Mouse (Mus musculus) neural tube, embryonic 14.5 days (tissue): ENCODE measurements at regions not wholly inside any gene's neighbourhood (a gene's known extent, or its start where the extent isn't known, plus 50 kb on each side); places are given as distances from the start of the nearest gene placed in this dataset.

Source experiments
- ATAC-seq: fragments of 200-750 bp; cut with Nextera tagmentation; 2 replicates; pipeline ENCODE4 v1.8.0; 2017; ENCODE audit warnings: low read depth, mild to moderate bottlenecking, moderate TSS enrichment, moderate library complexity
- H3K27ac ChIP-seq: fragments of 300-500 bp; sonication (generic); 2 replicates; pipeline ENCODE4 v1.5.1; 2014; ENCODE audit warnings: low read depth, mild to moderate bottlenecking, control low read depth, low read length, moderate library complexity, mixed read lengths
- H3K27me3 ChIP-seq: fragments of 300-500 bp; sonication (generic); 2 replicates; pipeline ENCODE4 v1.6.1; 2014; ENCODE audit warnings: low read length; ENCODE audit not compliant: control insufficient read depth, insufficient read depth
- H3K36me3 ChIP-seq: fragments of 300-500 bp; sonication (generic); 2 replicates; pipeline ENCODE4 v1.6.1; 2014; ENCODE audit warnings: low read length, mixed read lengths; ENCODE audit not compliant: control insufficient read depth, insufficient read depth
- H3K4me1 ChIP-seq: fragments of 300-500 bp; sonication (generic); 2 replicates; pipeline ENCODE4 v1.6.1; 2014; ENCODE audit warnings: low read length; ENCODE audit not compliant: control insufficient read depth, insufficient read depth
- H3K4me2 ChIP-seq: fragments of 300-500 bp; sonication (generic); 2 replicates; pipeline ENCODE4 v1.6.1; 2014; ENCODE audit warnings: mild to moderate bottlenecking, low read depth, low read length, control low read depth
- H3K4me3 ChIP-seq: fragments of 300-500 bp; sonication (generic); 2 replicates; pipeline ENCODE4 v1.5.1; 2014; ENCODE audit warnings: low read depth, low read length, control low read depth, mixed read lengths
- H3K9ac ChIP-seq: fragments of 300-500 bp; sonication (generic); replicated peaks from 2 replicates; pipeline ENCODE4 v1.6.1; 2014; ENCODE audit warnings: low read depth, mild to moderate bottlenecking, control low read depth, low read length, mixed read lengths
- H3K9me3 ChIP-seq: fragments of 300-500 bp; sonication (generic); 2 replicates; pipeline ENCODE4 v1.6.1; 2016; ENCODE audit warnings: low read length; ENCODE audit not compliant: control insufficient read depth
- WGBS: fragments of 180-500 bp; shearing (Covaris S2); extraction: QIAGEN DNeasy Blood & Tissue Kit; methylation state at CpG from one replicate; pipeline ENCODE4 v1.1.7; 2014; 5-methylcytosine and 5-hydroxymethylcytosine counted together

DNA sequence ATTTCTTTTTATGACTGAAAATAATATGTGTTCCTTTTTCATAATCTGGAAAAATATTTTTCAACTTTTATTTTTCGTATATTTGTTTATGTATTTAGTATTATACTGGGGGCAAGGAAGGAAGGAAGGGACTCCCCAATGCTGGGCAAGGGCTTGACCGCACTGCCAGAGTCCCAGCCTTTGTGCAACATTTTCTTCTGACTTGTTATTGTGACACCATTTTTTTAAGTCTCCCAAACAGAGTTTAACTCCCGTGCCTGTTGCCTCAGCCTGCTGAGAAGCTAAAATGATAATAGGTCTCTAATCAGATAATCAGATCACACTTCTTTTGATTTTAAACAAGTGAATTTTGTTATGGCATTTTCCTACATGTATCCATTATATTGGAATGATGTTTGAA is 148.1 kb upstream of the Tent5a start:
- H3K27ac ChIP-seq = no peak overlapping the region
- H3K27me3 ChIP-seq = no peaks in the 10 kb centered on the region
- 83% methylated on average over 3 of the region's 3 CpGs for WGBS
- no peaks in the 10 kb centered on the region for H3K4me1 ChIP-seq
- H3K4me3 ChIP-seq = no peak overlapping the region
- no peaks in the 10 kb centered on the region for H3K9me3 ChIP-seq
- H3K36me3 ChIP-seq = no peaks in the 10 kb centered on the region
- H3K4me2 ChIP-seq = no peak overlapping the region
- H3K9ac ChIP-seq = no peak overlapping the region
- ATAC-seq = no peak

DNA sequence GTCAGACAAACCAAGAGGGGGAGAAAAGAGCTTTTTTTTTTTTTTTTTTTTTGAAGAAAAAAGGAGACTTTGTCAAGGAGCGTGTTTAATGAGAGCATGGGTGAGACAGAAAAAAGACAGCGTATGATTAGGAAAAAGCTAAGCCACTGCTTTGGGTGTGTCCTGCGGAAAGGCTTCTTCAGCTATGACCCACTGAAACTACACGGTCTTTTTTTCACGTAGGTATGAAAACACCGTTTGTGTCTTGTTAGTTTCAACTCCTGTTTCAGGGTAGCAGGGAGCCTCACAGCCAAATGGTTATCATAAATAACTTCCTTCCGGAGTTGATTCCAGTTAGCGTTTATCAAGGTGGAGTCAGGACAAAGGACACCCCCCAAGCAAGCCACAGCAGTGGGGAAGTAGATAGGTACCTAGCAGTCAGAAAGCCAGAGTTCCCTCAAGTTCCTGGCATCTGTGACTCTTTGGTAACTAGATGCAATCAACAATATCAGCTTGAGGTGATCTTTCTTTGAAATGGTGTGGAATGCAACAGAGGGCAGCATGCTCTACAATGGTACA is 143.2 kb upstream of the Tent5a start:
- 89% methylated on average over 8 of the region's 8 CpGs for WGBS
- Histone ChIP-seq H3K9ac (no peak overlapping the region), H3K4me2 (no peak overlapping the region), H3K4me1 (no peaks in the 10 kb centered on the region), H3K27ac (no peak overlapping the region), H3K27me3 (no peaks in the 10 kb centered on the region), H3K4me3 (no peak overlapping the region), H3K36me3 (no peaks in the 10 kb centered on the region), H3K9me3 (no peaks in the 10 kb centered on the region)
- no peak for ATAC-seq

DNA sequence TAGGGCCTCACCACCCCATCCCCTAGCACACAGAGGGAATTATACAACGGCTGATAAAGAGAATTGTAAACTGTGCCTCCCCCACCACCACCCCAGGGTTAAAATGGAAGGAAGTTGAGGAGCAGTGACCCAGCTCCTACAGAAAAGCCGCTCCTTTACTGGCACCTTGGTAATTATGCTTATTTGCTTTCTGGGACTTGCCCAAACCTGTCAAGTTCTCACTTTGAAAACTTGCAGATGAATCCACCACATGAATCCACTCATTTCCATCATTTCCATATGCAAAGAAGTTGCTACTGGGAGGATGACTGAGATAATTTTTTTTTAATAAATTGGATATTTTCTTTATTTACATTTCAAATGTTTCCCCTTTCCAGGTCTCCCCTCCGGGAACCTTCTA is 142.1 kb upstream of the Tent5a start:
- 71% methylated on average over 3 of the region's 3 CpGs for WGBS
- H3K27me3 ChIP-seq = no peaks in the 10 kb centered on the region
- H3K4me2 ChIP-seq = no peak overlapping the region
- no peak overlapping the region for H3K4me3 ChIP-seq
- H3K9me3 ChIP-seq = no peaks in the 10 kb centered on the region
- H3K4me1 ChIP-seq = no peaks in the 10 kb centered on the region
- no peak overlapping the region for H3K9ac ChIP-seq
- no peaks in the 10 kb centered on the region for H3K36me3 ChIP-seq
- no peak for ATAC-seq
- H3K27ac ChIP-seq = no peak overlapping the region

DNA sequence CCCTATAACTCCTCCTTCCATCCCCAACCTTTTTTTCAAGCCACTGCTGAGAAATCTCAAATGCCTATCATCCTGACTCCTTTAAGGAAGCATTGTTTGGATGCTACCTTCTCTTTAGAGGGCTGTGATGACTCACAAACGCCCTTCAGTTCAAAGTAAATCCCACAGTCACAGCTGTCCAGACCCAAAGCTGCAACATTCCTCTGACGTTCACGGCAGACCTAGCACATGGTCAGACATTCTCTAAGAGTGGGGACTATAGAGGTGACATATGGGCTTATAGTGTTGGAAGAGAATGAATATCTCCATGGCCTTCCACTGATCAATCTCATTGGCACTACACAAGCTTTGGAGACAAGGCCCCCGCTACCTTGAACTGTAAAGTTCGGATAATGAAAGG is 139.5 kb upstream of the Tent5a start:
- H3K9me3 ChIP-seq = no peaks in the 10 kb centered on the region
- H3K36me3 ChIP-seq = no peaks in the 10 kb centered on the region
- WGBS = 87% methylated on average over 5 of the region's 5 CpGs
- H3K27me3 ChIP-seq = no peaks in the 10 kb centered on the region
- no peak overlapping the region for H3K9ac ChIP-seq
- ATAC-seq = no peak
- H3K4me1 ChIP-seq = no peaks in the 10 kb centered on the region
- H3K4me3 ChIP-seq = no peak overlapping the region
- no peak overlapping the region for H3K4me2 ChIP-seq
- H3K27ac ChIP-seq = no peak overlapping the region

DNA sequence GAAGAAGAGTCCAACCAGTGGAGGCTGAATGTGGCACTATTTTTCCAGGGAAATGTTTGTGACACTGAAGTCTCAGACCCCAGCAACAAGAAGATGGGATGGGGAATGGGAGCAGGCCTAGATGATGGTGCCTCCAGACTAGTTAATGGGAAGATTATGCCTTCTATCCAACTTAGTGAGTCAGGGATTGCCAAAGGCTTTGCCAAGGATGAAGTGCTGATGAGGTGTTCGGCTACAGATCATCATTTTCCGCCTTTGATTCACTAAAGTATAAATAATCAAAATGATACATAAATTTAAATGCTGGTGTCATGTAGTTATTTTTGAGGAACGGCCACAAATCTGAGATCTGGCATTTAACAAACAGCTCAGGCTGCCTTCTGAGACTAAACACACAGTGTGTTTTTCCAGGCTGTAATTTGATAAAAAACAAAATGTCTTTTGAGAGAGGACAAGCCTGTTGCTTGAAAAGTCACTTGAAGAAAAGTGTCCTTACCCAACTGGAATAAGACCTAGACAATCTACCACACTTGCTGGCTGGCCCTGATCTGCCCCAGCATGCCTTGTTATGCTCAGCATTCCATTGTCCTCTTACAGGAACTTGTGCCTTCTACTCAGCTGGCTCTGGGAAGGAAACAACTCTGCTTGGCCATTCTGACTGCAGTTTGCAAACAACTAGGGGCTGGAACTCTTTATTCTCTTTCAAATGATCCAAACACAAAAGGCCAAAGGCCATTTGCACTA is 132.1 kb upstream of the Tent5a start:
- 90% methylated on average over 3 of the region's 3 CpGs for WGBS
- Histone ChIP-seq H3K9me3 (no peaks in the 10 kb centered on the region), H3K4me2 (no peak overlapping the region), H3K9ac (no peak overlapping the region), H3K4me3 (no peak overlapping the region), H3K27me3 (no peaks in the 10 kb centered on the region), H3K4me1 (no peaks in the 10 kb centered on the region), H3K27ac (no peak overlapping the region), H3K36me3 (no peaks in the 10 kb centered on the region)
- ATAC-seq = no peak

DNA sequence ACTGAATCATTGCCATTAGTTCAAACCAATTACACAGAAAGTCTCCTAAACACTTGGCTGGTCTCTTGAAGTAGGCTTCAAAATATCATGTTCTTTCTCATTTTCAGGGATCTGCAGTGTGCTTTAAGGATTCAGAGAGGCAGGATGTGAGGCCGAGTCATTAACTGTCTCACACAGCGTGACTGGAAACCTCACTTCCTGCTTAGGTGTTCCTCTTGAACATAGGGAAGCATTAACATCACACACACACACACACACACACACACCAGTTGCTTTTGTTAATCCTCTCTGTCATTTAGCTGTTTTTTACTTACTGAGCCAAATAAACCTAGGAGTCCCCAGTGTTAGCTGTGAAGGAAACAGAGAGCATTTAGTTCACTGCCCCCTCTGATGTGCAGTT is 131.2 kb upstream of the Tent5a start:
- H3K9me3 ChIP-seq = no peaks in the 10 kb centered on the region
- H3K4me2 ChIP-seq = no peak overlapping the region
- H3K27ac ChIP-seq = no peak overlapping the region
- ATAC-seq = no peak
- H3K27me3 ChIP-seq = no peaks in the 10 kb centered on the region
- no peaks in the 10 kb centered on the region for H3K4me1 ChIP-seq
- 72% methylated on average over 2 of the region's 2 CpGs for WGBS
- H3K9ac ChIP-seq = no peak overlapping the region
- H3K4me3 ChIP-seq = no peak overlapping the region
- no peaks in the 10 kb centered on the region for H3K36me3 ChIP-seq

DNA sequence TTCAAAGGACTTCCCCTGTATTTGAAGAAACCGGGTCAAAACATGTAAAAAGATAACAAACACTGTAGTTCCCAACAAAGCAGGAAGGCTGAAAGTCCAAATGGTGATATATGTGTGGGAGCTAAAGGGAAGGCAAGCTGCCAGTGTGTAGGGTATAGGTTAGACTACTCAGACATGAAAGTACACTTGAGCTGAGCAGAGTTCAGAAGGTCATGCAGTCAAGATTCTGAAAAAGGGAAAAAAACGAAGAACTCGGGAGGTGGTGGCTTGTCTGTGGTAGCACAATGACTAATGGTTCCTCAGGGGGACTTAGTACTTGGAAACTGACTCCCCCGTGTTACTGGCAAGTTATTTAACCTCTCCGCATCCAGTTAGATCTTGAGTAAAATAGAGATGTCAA is 130.3 kb upstream of the Tent5a start:
- WGBS = 65% methylated on average over 5 of the region's 5 CpGs
- no peak for ATAC-seq

DNA sequence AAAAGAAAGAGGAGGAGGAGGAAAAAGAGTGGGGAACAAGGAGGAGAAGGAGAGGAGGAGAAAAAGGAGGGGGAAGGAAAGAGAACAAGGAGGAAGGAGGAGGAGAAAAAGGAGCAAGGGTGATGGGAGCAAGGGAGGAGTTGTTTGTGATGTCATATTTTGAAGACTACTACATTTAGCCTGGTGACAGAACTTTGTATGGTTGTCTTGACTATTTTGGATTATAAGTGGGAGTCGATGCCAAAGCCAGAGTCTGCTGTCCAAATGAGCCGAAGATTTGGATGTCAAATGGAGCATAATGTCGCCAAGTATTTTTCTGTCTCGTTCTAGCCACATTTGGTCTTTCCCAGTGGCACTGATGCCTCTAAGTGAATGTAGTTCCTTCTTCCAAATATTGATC is 128.2 kb upstream of the Tent5a start:
- H3K27ac ChIP-seq = no peak overlapping the region
- H3K4me1 ChIP-seq = no peaks in the 10 kb centered on the region
- H3K4me3 ChIP-seq = no peak overlapping the region
- H3K4me2 ChIP-seq = no peak overlapping the region
- no peak overlapping the region for H3K9ac ChIP-seq
- no peaks in the 10 kb centered on the region for H3K36me3 ChIP-seq
- H3K9me3 ChIP-seq = no peaks in the 10 kb centered on the region
- H3K27me3 ChIP-seq = no peaks in the 10 kb centered on the region
- 90% methylated on average over 4 of the region's 4 CpGs for WGBS
- no peak for ATAC-seq

More for the DNA sequence above, 130.3 kb upstream of the Tent5a start:
- H3K4me3 ChIP-seq = no peak overlapping the region
- H3K9me3 ChIP-seq = no peaks in the 10 kb centered on the region
- no peak overlapping the region for H3K9ac ChIP-seq
- no peak overlapping the region for H3K27ac ChIP-seq
- no peaks in the 10 kb centered on the region for H3K4me1 ChIP-seq
- no peak overlapping the region for H3K4me2 ChIP-seq
- no peaks in the 10 kb centered on the region for H3K36me3 ChIP-seq
- H3K27me3 ChIP-seq = no peaks in the 10 kb centered on the region

DNA sequence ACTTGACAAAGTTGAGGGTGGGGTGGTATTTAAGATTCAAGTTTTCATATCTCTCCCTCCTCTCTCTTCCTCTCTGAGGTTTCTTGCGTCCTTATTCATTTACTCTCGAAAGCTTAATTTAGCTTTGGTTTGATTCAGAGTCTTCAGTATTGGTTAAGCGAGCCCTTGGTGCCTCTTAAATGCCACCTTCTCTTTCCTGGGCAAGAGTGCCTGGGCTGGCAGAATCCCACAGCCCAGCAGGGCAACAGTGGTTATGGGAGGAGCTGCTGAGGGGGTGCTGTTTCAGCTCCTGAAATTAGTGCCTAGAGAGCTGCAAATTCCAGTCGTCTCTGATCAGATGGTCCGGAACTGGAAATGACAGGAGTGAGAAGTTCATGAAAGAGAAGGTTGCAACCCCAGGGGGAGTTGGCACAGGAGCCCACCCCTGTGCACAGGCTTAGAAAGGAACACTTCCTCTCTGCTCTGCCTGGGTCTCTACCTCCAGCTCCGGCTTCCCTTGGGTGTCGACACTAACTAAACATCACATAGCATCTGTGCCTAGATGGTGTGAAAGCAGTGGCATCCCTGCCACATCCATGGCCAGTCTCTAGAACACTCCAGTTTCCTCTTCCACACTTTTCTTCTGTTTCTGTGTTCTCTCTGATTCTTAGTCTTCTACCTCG is 125.2 kb upstream of the Tent5a start:
- 87% methylated on average over 8 of the region's 8 CpGs for WGBS
- no peak overlapping the region for H3K27ac ChIP-seq
- H3K9me3 ChIP-seq = no peaks in the 10 kb centered on the region
- no peaks in the 10 kb centered on the region for H3K4me1 ChIP-seq
- no peak for ATAC-seq
- no peak overlapping the region for H3K4me3 ChIP-seq
- no peaks in the 10 kb centered on the region for H3K27me3 ChIP-seq
- no peaks in the 10 kb centered on the region for H3K36me3 ChIP-seq
- H3K9ac ChIP-seq = no peak overlapping the region
- no peak overlapping the region for H3K4me2 ChIP-seq
